Mouse (Mus musculus) right cerebral cortex, postnatal 36 days (tissue): ENCODE measurements around the gene 2300009A05Rik.
A peak's percentile ranks its signal among the peaks of the same experiment; 100 is the strongest.

ENCODE experiments used
- DNase-seq, 2 experiments: peaks; one replicate each; pipeline ENCODE4 v3.0.0; 2022; ENCODE audit warnings: low spot score in 2 of 2, mixed read lengths in 1 of 2

The 2300009A05Rik gene

DNA sequence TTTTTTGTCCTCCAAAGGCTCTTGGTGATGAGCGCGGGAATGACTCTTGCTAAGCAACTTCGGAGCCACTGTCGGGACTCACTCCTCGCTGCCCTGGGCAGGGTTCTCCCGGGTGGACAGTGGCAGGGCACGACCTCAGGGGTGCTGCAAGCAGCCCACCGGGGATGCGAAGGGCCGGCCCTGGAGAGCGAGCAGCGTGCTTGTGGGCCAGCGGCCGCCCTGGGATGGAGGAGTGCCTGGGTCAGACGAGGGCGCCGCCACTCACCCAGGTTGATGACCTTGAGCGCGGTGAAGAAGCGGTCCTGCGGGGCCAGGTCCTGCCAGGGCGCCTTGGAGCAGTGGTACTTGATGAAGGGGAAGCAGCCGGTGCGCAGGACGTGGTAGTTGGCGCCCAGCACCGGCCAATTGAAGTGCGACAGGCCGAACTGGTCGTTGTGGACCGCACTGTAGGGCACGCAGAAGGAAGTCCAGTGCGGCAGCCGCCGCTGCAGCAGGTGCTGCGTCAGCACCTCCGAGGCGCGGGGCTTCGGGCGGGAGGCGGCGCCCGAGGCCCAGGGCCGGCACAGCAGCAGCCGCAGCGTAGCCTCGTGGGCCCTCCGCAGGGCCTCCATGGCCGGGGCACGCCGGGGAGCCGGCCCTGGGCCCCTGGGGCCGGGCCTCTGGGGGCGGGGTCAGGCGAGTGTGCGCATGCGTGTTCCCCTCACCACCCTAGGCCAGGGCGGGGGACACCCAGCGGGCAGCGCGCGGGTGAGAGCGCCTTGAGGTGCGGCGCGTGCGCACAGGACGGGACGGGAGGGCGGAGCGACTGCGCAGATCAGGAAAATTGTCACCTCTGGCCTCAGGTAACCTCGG lies at the start of gene 2300009A05Rik:
2300009A05Rik (minus strand) TSS at position 636 of the 852 bp plus-strand sequence.
- peak; percentile 88 to 90 for DNase-seq

DNA sequence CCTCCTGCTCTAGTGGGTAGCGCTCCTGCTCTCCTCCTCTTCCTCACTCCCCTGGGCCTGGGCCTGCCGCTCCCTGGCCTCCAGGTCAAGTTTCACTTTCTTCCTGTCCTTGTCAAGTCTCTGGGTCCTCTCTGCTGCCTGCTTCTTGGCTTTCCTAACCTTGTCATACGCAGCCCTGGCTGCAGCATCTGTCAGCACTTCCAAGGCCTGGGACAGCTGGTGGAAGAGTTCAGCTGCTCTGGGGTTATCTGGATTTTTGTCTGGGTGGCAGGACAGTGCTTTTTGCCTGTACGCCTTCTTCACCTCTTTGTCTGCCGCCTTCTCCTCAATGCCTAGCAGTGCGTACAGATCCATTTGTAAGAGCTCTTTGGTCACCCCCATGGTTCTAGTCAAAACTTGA lies 44.6 kb upstream of the 2300009A05Rik start:
- DNase-seq = no peak

DNA sequence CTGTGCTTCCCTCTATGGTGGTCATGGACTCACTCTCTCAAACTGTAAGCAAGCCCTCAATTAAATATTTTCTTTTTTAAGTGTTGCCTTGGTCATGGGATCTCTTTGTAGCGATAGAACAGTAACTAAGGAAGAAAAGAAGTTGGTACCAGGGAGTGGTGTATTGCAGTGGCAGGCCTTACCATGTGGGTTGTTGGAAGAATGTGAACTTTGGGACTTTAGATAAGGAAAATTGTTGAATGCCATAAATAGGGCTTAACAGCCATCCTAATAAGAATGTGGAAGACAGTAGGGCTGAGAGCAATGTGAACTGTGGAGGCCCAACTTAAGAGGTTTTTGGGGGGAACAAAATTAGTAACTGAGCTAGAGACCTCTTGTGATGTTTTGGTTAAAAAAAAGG lies 31.6 kb upstream of the 2300009A05Rik start:
- no peak for DNase-seq

DNA sequence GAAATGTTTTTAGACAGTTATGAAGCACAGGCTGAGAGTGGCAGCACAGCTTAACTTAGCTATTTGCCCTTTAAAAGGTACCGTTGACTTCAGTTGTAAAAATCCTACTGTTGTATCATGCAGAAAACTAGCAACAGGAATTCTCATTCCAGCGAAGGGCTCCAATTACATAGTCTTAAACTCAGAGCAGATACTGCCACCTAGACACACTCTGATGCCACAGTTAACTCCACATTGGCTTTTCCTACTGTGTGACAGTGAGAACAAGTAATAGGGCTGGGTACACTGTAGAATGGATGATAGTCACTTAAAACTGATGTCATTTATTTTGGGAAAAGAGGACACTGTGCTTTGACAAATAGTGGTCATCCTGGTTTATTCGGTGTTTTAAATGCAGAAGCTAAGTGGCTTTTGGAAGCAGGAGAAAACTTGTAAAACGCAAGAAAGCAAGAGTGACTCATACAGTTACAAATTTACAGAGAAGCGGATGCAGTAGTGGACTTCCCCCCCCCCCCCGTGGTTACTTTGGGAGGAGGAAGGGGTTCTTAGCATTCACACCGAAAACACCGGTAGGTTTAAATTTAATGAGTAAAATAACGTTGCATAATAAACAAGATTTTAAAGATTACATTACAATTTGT lies 22.2 kb upstream of the 2300009A05Rik start:
- DNase-seq = no peak

DNA sequence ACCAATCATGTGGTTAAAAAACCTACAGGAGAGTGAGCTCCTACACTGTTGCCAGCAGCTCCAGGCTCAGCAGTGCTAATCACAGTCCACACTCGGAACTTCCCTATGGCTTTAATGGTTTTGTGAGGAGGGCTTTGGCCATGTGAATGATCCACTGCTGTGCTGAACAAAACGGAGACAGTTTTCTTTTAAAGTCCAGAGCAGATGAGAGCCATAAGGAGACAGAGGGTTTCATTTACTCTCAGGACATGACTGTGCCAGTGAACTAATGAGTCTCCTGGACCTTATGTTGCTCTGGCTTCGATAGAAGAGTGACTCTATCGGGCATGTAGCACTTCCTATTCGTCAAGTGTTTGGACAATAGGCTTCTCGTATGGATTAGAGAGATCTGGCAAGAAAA lies 21.4 kb upstream of the 2300009A05Rik start:
- no peak for DNase-seq

DNA sequence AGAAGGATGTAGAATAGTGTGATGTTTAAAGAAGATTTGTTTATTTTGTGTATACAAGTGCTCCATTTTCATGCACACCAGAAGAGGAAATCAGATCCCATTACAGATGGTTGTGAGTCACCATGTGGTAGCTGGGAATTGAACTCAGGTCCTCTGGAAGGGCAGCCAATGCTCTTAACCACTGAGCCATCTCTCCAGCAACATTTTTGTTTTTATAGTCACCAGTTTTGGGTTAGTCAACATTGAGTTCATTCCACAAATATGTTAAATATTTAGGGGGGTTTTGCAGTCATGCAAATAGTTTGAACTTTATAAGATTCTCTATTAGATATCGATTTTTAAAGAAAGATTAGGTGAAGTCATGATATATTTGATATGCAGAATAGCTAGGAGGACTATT lies 1.1 kb upstream of the 2300009A05Rik start:
- no peak for DNase-seq

DNA sequence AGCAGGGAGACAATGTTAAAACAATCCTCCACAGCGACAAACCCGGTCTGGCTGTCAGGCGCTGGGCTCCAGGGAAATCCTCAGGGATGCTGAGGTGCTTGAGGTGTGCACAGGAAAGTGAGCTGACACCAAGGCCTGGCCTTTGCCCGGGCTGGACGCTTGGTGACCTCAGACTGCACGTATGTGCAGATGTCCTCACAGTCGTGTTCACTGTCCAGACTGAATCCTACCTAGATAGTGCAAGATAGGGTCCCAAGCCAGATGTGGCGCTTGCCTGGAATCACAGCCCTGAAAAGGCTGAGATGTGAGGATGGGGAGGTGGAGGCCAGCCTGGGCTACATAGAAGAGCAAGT lies 393 bp upstream of the 2300009A05Rik start:
- no peak for DNase-seq

DNA sequence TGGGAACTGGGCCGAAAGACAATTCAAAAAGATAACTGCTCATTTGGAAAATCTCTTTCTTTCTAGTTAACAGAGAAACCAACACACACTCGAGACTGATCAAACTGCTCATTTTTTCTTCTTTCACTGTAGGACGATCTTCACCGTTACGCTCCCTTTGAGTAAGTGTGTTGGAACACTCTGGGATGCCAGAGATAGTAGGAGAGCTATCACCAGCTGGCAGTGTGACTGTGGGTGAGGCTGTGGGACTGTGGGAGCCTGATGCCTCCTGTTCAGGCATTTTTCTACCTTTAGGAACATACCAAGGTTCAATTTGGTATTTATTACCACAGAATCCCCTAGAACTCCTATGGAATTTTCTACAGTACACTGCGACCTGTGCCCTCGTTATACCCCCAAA lies 3.4 kb downstream of the 2300009A05Rik start:
- peak in 1 of 2 experiments; percentile 25 for DNase-seq

DNA sequence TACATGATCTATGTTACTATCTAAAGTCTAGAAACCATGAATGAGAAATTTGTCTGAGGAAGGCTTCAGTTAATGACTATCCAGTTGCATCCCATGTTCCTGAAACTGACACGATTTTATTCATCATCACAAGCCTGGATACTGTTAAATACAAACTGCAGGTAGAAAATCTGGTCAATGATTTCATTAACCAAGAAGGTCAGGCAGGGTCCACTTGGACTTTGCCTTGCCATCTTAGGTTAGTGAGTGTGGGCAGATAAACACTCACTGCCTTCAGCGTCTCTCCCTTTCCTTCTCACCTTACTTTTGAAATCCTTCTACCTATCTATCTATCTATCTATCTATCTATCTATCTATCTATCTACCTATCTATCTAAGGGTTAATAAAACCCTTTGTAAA lies 7.7 kb downstream of the 2300009A05Rik start:
- DNase-seq = no peak

DNA sequence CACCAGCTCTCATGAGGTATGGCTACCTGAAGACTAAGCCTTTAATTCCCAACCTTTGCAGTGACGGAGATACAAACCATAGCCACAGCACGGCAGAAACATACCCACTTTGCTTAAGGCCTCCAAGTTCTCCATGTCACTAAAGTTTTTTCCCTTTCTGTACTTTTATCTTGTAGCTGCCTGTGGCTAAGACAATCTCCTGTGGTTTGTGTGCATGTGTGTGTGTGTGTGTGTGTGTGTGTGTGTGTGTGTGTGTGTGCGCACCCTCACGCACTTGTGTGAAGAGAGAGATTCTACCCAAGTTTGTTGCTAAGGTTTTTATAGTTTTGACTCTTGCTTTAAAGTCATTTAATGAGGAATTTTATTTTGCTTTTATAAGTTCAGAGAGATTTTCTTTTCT lies 16.3 kb downstream of the 2300009A05Rik start:
- no peak for DNase-seq

DNA sequence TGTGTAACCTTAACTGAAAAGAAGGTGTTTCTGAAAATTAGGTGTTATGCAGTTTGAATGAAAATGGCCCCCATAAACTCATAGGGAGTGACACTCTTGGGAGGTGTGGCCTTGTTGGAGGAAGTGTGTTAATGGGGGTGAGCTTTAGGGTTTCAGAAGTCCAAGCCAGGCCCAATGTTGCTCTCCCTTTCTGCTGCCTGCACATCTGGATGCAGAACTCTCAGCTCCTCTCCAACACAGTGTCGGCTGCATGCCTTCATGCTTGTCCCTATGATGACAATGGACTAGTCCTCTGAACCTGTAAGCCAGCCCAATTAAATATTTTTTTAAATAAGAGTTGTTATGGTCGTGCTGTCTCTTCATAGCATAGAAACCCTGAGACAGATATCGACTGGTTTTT lies 18.7 kb downstream of the 2300009A05Rik start:
- DNase-seq = no peak

DNA sequence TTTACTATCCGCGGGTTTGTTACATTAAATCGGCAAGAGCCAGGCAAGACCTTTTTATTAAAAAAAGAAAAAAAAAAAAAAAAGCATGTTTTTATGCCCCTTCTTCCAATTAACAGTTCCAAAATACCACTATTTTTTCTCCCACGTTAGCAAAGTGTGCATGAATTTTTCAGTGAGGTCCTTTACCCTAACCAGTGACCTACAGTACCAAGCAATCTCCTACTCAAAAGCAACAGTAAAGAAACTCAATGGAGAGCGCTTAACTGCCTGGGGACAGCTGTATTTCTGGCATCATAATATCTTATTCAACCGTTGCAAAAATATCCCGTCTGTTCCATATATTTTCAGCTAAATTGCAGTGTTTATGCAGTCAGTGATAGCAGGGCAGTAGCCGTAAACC lies 20.9 kb downstream of the 2300009A05Rik start:
- DNase-seq = no peak

DNA sequence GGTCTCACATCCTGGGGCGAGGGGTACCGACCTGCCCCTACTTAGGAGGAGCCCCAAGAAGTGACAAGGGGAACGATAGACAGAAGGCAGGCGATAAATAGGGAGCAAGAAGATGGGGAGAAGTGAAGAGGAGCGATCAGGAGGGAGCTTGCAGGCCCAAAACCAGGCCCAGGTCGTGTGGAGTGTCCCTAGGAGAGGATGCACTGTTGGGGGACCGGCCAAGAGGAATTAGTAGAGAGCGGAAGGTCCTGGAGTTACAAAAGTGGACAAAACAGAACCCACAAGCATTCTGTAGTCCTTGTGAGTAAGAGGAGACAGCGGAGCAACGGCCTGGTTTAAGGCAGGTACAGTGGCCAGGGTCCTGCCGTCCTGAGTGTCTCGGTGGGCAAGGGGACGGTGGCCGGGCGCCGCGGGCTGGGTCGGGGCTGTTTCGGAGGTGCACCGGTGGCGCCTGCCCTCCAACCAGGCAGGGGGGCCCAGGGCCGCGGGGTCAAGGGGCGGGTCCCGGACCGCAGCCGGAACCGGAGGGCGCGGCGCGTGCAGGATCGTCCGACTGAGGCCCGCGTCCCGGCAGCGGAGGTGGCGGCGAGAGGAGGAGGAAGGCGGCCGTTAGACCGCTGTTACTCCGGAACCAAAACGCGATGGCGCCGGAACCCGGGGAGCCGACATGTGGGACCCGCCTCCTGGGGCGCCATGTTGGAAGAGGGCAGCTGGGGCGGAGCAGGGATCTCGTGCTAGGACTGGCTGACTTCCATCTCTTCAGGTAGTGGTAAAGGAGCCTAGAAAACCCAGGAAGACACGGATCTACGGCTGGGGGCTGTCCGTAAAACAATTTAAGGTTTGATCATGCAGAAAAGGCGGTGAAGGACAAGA lies 21.5 kb downstream of the 2300009A05Rik start, which contains the start of gene Map2k5:
Map2k5 (minus strand) TSS at position 633 of the 873 bp plus-strand sequence.
- DNase-seq = peak; percentile 84 to 85

DNA sequence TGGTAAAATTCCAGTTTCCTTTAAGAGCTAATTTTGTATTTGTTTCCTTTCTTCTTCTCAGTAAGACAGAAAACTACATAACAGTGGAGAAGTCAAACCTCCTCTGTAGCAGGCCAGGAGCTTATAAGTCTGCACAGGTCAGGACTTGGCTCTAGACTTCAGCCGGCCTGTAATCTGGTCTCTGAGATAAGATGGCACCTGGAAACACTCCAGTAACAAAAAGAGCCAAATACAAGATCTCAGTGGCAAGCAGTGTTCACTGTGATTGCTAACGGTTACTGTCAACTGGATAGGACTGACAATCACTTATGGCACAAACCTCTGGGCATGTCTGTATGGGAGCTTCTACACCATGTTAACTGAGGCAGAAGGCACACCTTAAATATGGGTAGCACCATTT lies 25.7 kb downstream of the 2300009A05Rik start:
- no peak for DNase-seq

DNA sequence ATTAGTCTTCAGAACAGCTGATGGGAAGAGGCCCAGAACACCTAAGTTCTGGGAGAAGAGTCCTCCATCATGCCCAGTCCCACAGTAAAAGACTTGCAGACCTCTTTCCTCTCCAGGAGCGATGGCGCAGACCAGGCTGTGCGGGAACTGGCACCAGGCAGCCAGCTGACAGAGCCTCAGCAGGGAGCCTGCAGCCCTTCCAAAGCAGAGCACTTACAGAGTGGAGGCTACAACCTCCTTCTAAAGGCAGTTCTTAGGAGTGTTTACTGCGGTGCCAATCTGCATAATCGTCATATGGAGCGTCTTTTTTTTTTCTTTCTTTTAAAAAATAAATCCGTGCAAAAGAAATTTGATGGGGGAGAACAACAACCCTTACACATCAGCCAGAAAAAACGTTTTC lies 26.5 kb downstream of the 2300009A05Rik start:
- DNase-seq = no peak

DNA sequence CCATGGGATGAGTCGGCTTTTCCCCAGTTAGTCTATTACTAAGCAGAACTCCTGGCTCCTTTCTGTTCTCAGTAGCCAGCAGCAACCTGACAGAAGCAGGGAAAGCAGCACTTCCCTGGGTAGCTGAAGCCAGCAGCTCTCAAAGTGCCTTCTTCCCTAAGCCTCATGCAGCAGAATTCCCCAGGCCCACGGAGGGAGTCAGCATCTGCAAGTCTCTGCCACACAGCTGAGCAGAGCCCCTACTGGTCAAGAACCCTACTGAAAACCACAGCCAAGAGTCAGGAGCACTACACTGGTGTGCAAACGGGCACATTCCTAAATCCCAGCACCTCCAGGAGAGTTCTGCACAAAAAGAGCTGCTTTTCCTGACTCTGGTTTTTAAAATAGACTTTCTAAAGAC lies 38.6 kb downstream of the 2300009A05Rik start:
- no peak for DNase-seq

DNA sequence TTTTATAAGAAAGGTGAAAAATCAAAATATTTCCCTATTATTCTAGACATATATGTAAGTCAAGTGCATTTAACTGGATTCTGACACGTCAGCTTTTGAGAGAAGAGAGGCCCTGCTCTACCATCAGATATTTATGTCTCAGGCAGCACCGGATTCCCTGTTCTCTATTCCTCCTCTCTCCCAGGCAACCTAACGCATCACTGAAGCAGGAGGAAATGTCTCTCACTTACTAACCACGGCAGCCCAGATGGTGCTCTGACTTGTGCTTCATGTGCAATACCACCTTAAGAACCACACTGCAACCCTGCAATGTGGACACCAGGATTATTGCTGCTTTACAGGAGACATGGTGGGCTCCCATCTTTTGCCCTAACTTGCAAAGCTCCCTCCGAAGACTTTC lies 40.0 kb downstream of the 2300009A05Rik start:
- no peak for DNase-seq

DNA sequence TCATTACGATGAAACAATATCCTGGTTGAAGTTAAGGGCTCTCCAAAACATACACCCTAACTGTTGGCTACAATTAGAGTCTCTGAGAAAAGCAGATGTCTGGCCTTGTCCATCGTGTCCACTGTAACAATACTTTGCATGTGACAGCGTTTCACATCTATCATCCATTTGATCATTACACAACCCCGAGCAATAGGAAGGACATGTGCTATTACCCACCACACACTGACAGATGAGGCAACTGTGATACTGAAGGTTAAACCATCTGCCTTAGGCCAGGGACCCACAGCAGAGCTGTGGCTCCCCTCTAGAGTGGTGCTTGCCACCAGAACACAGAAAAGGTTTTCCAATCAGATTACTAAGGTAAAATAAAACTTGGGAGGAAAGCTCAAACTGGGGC lies 42.3 kb downstream of the 2300009A05Rik start:
- DNase-seq = no peak

DNA sequence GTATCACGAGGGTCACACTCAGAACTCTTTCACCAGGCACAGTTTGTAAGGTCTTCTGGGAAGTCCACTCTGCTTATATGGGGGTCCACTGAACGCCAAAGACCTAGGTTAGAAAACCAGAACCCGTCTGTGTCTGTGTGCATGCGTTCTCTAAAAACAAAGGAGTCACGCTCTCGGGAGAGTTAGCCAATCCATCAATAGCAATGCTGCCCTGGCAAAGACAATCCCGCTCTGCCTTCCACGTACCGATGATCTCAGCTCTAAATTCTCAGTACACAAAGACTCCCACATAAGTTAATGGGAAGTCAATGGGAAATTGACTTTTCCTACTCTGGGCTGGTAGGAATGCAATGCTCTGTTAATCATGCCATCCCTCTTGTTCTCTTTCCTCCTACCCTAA lies 42.8 kb downstream of the 2300009A05Rik start:
- DNase-seq = no peak

DNA sequence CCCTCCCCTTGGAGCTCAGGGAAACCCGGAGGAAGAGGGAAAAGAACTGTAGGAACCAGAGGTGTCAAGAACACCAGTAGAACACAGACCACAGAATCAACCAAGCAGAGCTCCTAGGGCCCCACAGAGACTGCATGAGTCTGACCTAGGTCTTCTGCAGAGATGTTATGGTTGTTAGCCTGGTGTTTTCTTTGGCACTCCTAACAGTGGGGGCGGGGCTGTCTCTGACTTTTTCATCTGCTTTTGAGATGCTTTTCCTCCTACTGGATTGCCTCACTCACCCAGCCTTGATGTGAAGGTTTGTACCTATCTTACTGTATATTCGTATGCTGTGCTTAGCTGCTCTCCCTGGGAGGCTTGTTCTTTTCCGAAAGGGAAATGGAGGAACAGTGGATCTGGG lies 44.9 kb downstream of the 2300009A05Rik start:
- DNase-seq = no peak

DNA sequence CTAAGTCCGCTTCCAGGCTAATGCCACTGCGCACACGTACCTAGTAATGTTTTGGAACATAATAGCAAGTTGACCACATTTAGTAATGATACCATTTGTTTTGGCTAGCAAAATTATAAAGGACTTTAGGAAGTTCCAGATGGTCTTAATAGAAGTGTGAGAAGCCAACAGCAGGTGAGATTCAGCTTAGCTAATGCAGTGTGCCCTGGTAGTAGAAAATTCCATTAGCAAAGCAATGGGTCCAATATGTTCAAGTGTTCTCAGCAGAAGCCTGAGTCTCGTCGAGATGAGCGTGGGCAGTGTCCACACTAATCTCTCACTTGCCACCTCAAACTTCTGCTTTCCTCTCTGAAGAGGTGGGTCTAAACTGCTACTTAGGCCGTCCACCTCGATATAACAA lies 49.0 kb downstream of the 2300009A05Rik start:
- DNase-seq = no peak

DNA sequence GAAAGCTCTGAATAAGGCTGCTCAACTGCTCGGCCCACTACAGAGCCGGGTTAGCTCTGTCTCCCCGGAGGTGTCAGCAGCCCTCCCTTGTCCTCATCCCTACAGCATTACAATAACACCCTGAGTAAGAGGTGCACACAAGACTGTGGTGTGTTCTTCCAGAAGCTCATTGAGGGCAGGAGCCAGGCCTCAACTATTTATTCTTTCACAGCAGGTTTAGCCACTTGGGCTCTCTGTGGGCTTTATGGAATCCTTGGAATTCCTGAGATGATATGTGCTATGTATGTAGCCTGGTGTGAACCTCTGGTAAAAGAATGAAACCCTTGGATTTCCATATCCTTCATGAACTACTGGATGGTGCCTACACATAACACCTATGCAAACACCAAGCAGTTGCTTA lies 49.8 kb downstream of the 2300009A05Rik start:
- no peak for DNase-seq
